Mouse (Mus musculus) lung, postnatal 0 days (tissue): ENCODE measurements at regions not wholly inside any gene's neighbourhood (a gene's known extent, or its start where the extent isn't known, plus 50 kb on each side); places are given as distances from the start of the nearest gene placed in this dataset.

Source experiments
- CTCF ChIP-seq: IDR thresholded peaks from 2 replicates; pipeline ENCODE4 v1.5.1; 2016; ENCODE audit warnings: antibody characterized with exemption, mild to moderate bottlenecking
- EP300 ChIP-seq: IDR thresholded peaks from 2 replicates; pipeline ENCODE4 v1.6.1; 2016; ENCODE audit warnings: antibody characterized with exemption, mild to moderate bottlenecking, control low read depth

GRCm38 (mm10) chr19:20122475-20122874, 268.3 kb downstream of the Anxa1 start:
- TF ChIP-seq EP300: no peak
- no peak for TF ChIP-seq CTCF
